Mouse (Mus musculus) embryo, embryonic 11 days (tissue): Measurements from ENCODE around the gene Znrd1.

ENCODE experiments used
- DNase-seq: peaks from one replicate; pipeline ENCODE4 v3.0.0-alpha.2; 2015

Gene Znrd1

GRCm38 (mm10) chr17:36922715-36923114 lies 35.6 kb downstream of the Znrd1 start:
- DNase-seq: no peak

- no peak for DNase-seq
Observed at GRCm38 (mm10) chr17:36920239-36920638, 38.1 kb downstream of the Znrd1 start.

- peak; percentile 78 for DNase-seq
Observed at GRCm38 (mm10) chr17:36915076-36915475, 43.3 kb downstream of the Znrd1 start.

GRCm38 (mm10) chr17:36914108-36914507 lies 44.3 kb downstream of the Znrd1 start:
- DNase-seq: peak; percentile 88

GRCm38 (mm10) chr17:36912031-36912430 lies 46.3 kb downstream of the Znrd1 start:
- no peak for DNase-seq

GRCm38 (mm10) chr17:36909802-36910201 lies 48.6 kb downstream of the Znrd1 start:
- DNase-seq: no peak

- peak; percentile 22 for DNase-seq
Observed at GRCm38 (mm10) chr17:36908235-36908634, 50.1 kb downstream of the Znrd1 start.
